8 mouse cellular contexts compared by ENCODE assay signal in the genomic region with DNA sequence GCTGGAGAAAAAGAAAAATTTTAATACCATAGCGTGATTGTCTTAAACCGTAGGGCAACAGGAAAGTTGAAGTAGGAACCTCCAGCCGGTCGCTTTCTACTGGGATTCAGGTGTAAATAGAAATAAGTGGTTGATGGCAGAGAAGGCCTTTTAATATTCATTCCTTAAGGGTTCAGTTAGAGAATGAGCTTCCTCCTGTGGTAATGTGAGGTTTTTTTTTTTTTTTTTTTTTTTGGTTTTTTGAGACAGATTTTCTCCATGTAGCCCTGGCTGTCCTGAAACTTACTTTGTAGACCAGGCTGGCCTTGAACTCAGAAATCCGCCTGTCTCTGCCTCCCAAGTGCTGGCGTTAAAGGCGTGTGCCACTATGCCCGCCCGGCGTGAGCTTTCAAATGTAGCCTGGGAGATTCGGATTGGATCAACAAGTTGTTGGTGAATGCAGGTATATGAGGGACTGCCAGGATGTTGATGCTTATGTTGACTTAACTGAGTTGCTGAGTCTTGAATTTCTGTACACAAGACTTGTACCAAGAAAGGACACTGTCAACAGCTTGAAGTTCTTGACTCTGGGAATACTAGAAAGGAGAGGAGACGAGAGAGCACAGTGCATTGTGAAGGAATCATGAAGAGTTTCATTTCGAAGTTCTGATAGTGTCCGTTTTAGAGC. TPM values are rescaled to one million over a fixed set of nuclear protein-coding genes. Genes with fewer than 3 reads are reported as not detected.
DNase-seq lines count a peak whose midpoint lies in the region; ATAC-seq and TF ChIP-seq lines count a peak whose summit lies in the region.

No protein-coding gene starts in this region.

- peaks cover 10% of the 10 kb centered on the region for H3K36me3 ChIP-seq in embryonic facial prominence, embryonic 11.5 days (replicated peaks; ENCODE audit: control insufficient read depth, insufficient read depth, low read depth, low read length)
- H3K36me3 ChIP-seq in intestine, embryonic 15.5 days: 0 out of 2 replicates have a peak, but pooled peaks cover 8% of the 10 kb centered on the region
- H3K36me3 ChIP-seq in neural tube, embryonic 13.5 days: peaks cover 26% of the 10 kb centered on the region

- H3K9me3 ChIP-seq in embryonic facial prominence, embryonic 11.5 days (replicated peaks; ENCODE audit: control insufficient read depth, low read length): no peaks in the 10 kb centered on the region
- H3K9me3 ChIP-seq in intestine, embryonic 15.5 days: no peaks in the 10 kb centered on the region
- no peaks in the 10 kb centered on the region for H3K9me3 ChIP-seq in neural tube, embryonic 13.5 days

- peak overlapping the region; percentile 90 for H3K9ac ChIP-seq in embryonic facial prominence, embryonic 11.5 days (replicated peaks; ENCODE audit: low read length)
- H3K9ac ChIP-seq in intestine, embryonic 15.5 days: peak overlapping the region; percentile 95
- peak overlapping the region; percentile 94 for H3K9ac ChIP-seq in neural tube, embryonic 13.5 days

- no peaks in the 10 kb centered on the region for H3K4me1 ChIP-seq in embryonic facial prominence, embryonic 11.5 days (ENCODE audit: control insufficient read depth, insufficient read depth, low read length)
- peaks cover 4% of the 10 kb centered on the region; the same call in 1 of the 2 replicates for H3K4me1 ChIP-seq in intestine, embryonic 15.5 days (replicated peaks)
- peaks cover 16% of the 10 kb centered on the region for H3K4me1 ChIP-seq in neural tube, embryonic 13.5 days (replicated peaks)

- no peak for DNase-seq in left cerebral cortex, adult 2 months (ENCODE audit: extremely low spot score in 1 of 2, low spot score in 2 of 2)
- DNase-seq in left cerebral cortex, postnatal 10 days (ENCODE audit: extremely low spot score in 1 of 2, low spot score in 2 of 2): no peak
- DNase-seq in embryonic facial prominence, embryonic 11.5 days (ENCODE audit: low spot score): no peak
- DNase-seq in cerebellum, adult 8-10 months: no peak

- H3K4me2 ChIP-seq in embryonic facial prominence, embryonic 11.5 days (ENCODE audit: low read depth, low read length): peak overlapping the region; percentile 81
- H3K4me2 ChIP-seq in intestine, embryonic 15.5 days (replicated peaks): peak overlapping the region; percentile 73
- peak overlapping the region; percentile 89 for H3K4me2 ChIP-seq in neural tube, embryonic 13.5 days

- WGBS in embryonic facial prominence, embryonic 11.5 days: 63% methylated on average over 14 of the region's 14 CpGs
- 55% methylated on average over 14 of the region's 14 CpGs for WGBS in intestine, embryonic 15.5 days
- WGBS in neural tube, embryonic 13.5 days: 64% methylated on average over 14 of the region's 14 CpGs

- H3K27ac ChIP-seq in left cerebral cortex, adult 2 months: no peak overlapping the region
- no peak overlapping the region for H3K27ac ChIP-seq in embryonic facial prominence, embryonic 11.5 days (replicated peaks; ENCODE audit: low read depth, low read length)
- H3K27ac ChIP-seq in intestine, embryonic 15.5 days: no peak overlapping the region
- H3K27ac ChIP-seq in neural tube, embryonic 13.5 days (replicated peaks): no peak overlapping the region

- intact Hi-C loops in left cerebral cortex, adult 2 months (cut with DNase I): no loop called here
- intact Hi-C loops in left cerebral cortex, postnatal 10 days (cut with DNase I): loop anchor here (5.0 kb wide), 1 partner anchor 243 kb away; no protein-coding TSS in a partner anchor

- peak overlapping the region; percentile 95 for H3K4me3 ChIP-seq in left cerebral cortex, adult 2 months
- H3K4me3 ChIP-seq in embryonic facial prominence, embryonic 11.5 days (ENCODE audit: low read depth, low read length): peak overlapping the region; percentile 100
- H3K4me3 ChIP-seq in intestine, embryonic 15.5 days (replicated peaks): peak overlapping the region; percentile 99
- peak overlapping the region; percentile 96 for H3K4me3 ChIP-seq in neural tube, embryonic 13.5 days

- TF ChIP-seq CTCF in left cerebral cortex, adult 2 months (IDR thresholded peaks at IDR 0.05): no peak

- no peak for ATAC-seq in embryonic facial prominence, embryonic 11.5 days (replicated peaks; ENCODE audit: insufficient number of reproducible peaks, low FRiP score, low TSS enrichment, low read depth)
- ATAC-seq in intestine, embryonic 15.5 days: no peak
- ATAC-seq in neural tube, embryonic 13.5 days (ENCODE audit: low read depth): no peak
- ATAC-seq in erythroid progenitor cell, adult 5-6 weeks (replicated peaks; ENCODE audit: low FRiP score, poor library complexity, severe bottlenecking): no peak
- ATAC-seq in inflammation-experienced regulatory T-cells, adult 6 months: no peak

- no peaks in the 10 kb centered on the region for H3K27me3 ChIP-seq in embryonic facial prominence, embryonic 11.5 days (ENCODE audit: control insufficient read depth, insufficient read depth, low read length)
- H3K27me3 ChIP-seq in intestine, embryonic 15.5 days (replicated peaks): no peaks in the 10 kb centered on the region
- no peaks in the 10 kb centered on the region for H3K27me3 ChIP-seq in neural tube, embryonic 13.5 days

RNA-seq across cellular contexts. Expression of a gene that starts 1.2 kb away (rescaled TPM):
- total RNA-seq in left cerebral cortex, adult 2 months (2021): 100 to 1,000 TPM; 102 to 103 TPM
- total RNA-seq in left cerebral cortex, postnatal 10 days (2021): 100 to 1,000 TPM; 101 to 118 TPM
- 333 and 348 TPM in 2 replicates for polyA plus RNA-seq in embryonic facial prominence, embryonic 11.5 days (2014; fragmentation: Nextera tagmentation; extraction: Ambion mirVana)
- polyA plus RNA-seq in intestine, embryonic 15.5 days (2015; fragmentation: Nextera tagmentation; extraction: Ambion mirVana): 269 and 297 TPM in 2 replicates
- polyA plus RNA-seq in neural tube, embryonic 13.5 days (2015; fragmentation: Nextera tagmentation; extraction: Ambion mirVana): 293 and 304 TPM in 2 replicates
- total RNA-seq in erythroid progenitor cell, adult 5-6 weeks (2015; ENCODE audit: low replicate concordance): 68.3 and 71.4 TPM in 2 replicates
- total RNA-seq in erythroid progenitor cell, adult 5-6 weeks (2017; ENCODE audit: low replicate concordance): 68.3 and 100.0 TPM in 2 replicates
- polyA plus RNA-seq in inflammation-experienced regulatory T-cells, adult 6 months (2017; shearing (Covaris generic)): 100 to 1,000 TPM; 287 to 345 (median 294) TPM

RNA-seq across cellular contexts. Expression of a gene that starts 46.6 kb away (rescaled TPM):
- total RNA-seq in left cerebral cortex, adult 2 months (2021): 100 to 1,000 TPM; 132 to 135 TPM
- total RNA-seq in left cerebral cortex, postnatal 10 days (2021): 100 to 1,000 TPM; 146 to 149 TPM
- polyA plus RNA-seq in embryonic facial prominence, embryonic 11.5 days (2014; fragmentation: Nextera tagmentation; extraction: Ambion mirVana): 370 and 383 TPM in 2 replicates
- polyA plus RNA-seq in intestine, embryonic 15.5 days (2015; fragmentation: Nextera tagmentation; extraction: Ambion mirVana): 177 and 197 TPM in 2 replicates
- 217 and 226 TPM in 2 replicates for polyA plus RNA-seq in neural tube, embryonic 13.5 days (2015; fragmentation: Nextera tagmentation; extraction: Ambion mirVana)
- 426 and 462 TPM in 2 replicates for total RNA-seq in erythroid progenitor cell, adult 5-6 weeks (2015; ENCODE audit: low replicate concordance)
- 295 and 332 TPM in 2 replicates for total RNA-seq in erythroid progenitor cell, adult 5-6 weeks (2017; ENCODE audit: low replicate concordance)
- polyA plus RNA-seq in inflammation-experienced regulatory T-cells, adult 6 months (2017; shearing (Covaris generic)): 100 to 1,000 TPM; 288 to 361 (median 313) TPM

RNA-seq across cellular contexts. Expression of a gene that starts 47.2 kb away (rescaled TPM):
- 100 to 1,000 TPM; 329 to 334 TPM for total RNA-seq in left cerebral cortex, adult 2 months (2021)
- total RNA-seq in left cerebral cortex, postnatal 10 days (2021): 100 to 1,000 TPM; 327 to 329 TPM
- 5.4 and 6.6 TPM in 2 replicates for polyA plus RNA-seq in embryonic facial prominence, embryonic 11.5 days (2014; fragmentation: Nextera tagmentation; extraction: Ambion mirVana)
- 1.4 and 1.8 TPM in 2 replicates for polyA plus RNA-seq in intestine, embryonic 15.5 days (2015; fragmentation: Nextera tagmentation; extraction: Ambion mirVana)
- 87.8 and 95.6 TPM in 2 replicates for polyA plus RNA-seq in neural tube, embryonic 13.5 days (2015; fragmentation: Nextera tagmentation; extraction: Ambion mirVana)
- total RNA-seq in erythroid progenitor cell, adult 5-6 weeks (2015; ENCODE audit: low replicate concordance): 2.5 and 5.4 TPM in 2 replicates
- total RNA-seq in erythroid progenitor cell, adult 5-6 weeks (2017; ENCODE audit: low replicate concordance): 2.0 and 2.1 TPM in 2 replicates
- polyA plus RNA-seq in inflammation-experienced regulatory T-cells, adult 6 months (2017; shearing (Covaris generic)): 1 to 10 TPM in 2 of 3 experiments, under 1 TPM in 1; 0.78 to 1.3 (median 1.3) TPM

RNA-seq across cellular contexts. Expression of a gene that starts 51.8 kb away (rescaled TPM):
- total RNA-seq in left cerebral cortex, adult 2 months (2021): 10 to 100 TPM; 47.8 to 51.7 TPM
- 10 to 100 TPM; 47.9 to 52.3 TPM for total RNA-seq in left cerebral cortex, postnatal 10 days (2021)
- 20.7 and 23.5 TPM in 2 replicates for polyA plus RNA-seq in embryonic facial prominence, embryonic 11.5 days (2014; fragmentation: Nextera tagmentation; extraction: Ambion mirVana)
- 15.7 and 18.4 TPM in 2 replicates for polyA plus RNA-seq in intestine, embryonic 15.5 days (2015; fragmentation: Nextera tagmentation; extraction: Ambion mirVana)
- polyA plus RNA-seq in neural tube, embryonic 13.5 days (2015; fragmentation: Nextera tagmentation; extraction: Ambion mirVana): 30.4 and 33.4 TPM in 2 replicates
- total RNA-seq in erythroid progenitor cell, adult 5-6 weeks (2015; ENCODE audit: low replicate concordance): 5.8 and 7.5 TPM in 2 replicates
- 4.5 and 5.8 TPM in 2 replicates for total RNA-seq in erythroid progenitor cell, adult 5-6 weeks (2017; ENCODE audit: low replicate concordance)
- 10 to 100 TPM; 13.5 to 15.2 (median 13.6) TPM for polyA plus RNA-seq in inflammation-experienced regulatory T-cells, adult 6 months (2017; shearing (Covaris generic))

Comparison
In these comparisons a context has a peak if more than half of its experiments do, and no peak if none do; other contexts are left out.
1. RNA of a gene that starts 47.2 kb away (polyA plus RNA-seq): 87.8 to 95.6 TPM in neural tube, embryonic 13.5 days; 5.4 to 6.6 TPM in embryonic facial prominence, embryonic 11.5 days, 1.4 to 1.8 TPM in intestine, embryonic 15.5 days and 0.78 to 1.3 TPM in inflammation-experienced regulatory T-cells, adult 6 months; every median in the first group is over 10 times any median in the second.
2. Peak in every context shown above with its lines, with median percentiles within 50 percentile points of each other: H3K4me3 ChIP-seq, H3K4me2 ChIP-seq and H3K9ac ChIP-seq.